Mouse (Mus musculus) liver, embryonic 14.5 days (tissue): Measurements from ENCODE around the gene H2-Oa.

ENCODE experiments used
- CTCF ChIP-seq: IDR thresholded peaks from 2 replicates; pipeline ENCODE4 v1.5.1; 2016; ENCODE audit warnings: antibody characterized with exemption, low read depth, control low read depth
- EP300 ChIP-seq: IDR thresholded peaks from 2 replicates; pipeline ENCODE4 v1.6.1; 2016; ENCODE audit warnings: antibody characterized with exemption, low read depth

DNA sequence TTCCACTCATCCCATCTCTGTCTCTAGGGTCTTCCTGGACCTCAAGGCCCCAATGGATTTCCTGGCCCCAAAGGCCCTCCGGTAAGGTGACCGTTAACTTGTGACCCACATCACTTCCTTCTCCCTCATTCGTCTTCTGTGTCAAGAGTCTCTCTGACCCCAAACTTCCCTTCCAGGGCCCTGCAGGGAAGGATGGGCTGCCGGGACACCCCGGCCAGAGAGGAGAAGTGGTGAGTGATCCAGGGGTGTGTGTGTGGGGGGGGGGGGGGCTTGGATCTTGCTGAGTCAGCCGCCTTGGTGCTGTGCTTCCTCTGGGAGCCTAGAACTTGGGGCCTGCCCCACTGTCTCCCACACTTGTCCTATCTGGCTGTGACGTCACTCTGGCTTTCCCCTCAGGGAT is 34.9 kb upstream of the H2-Oa start:
- no peak for TF ChIP-seq CTCF
- TF ChIP-seq EP300: no peak
